Mouse (Mus musculus) hindbrain, embryonic 11.5 days (tissue): Measurements from ENCODE around the gene S100a7a. TPM values are rescaled to one million over a fixed set of nuclear protein-coding genes. Genes with fewer than 3 reads are reported as not detected.

ENCODE experiments used
- ATAC-seq: fragments of 200-750 bp; cut with Nextera tagmentation; 2 replicates; pipeline ENCODE4 v1.8.0; 2017; ENCODE audit warnings: mild to moderate bottlenecking, moderate TSS enrichment, moderate library complexity; ENCODE audit not compliant: low FRiP score
- DNase-seq: peaks from one replicate; pipeline ENCODE4 v3.0.0-alpha.2; 2015; ENCODE audit warnings: low spot score
- H3K27ac ChIP-seq: fragments of 300-500 bp; sonication (generic); 2 replicates; pipeline ENCODE4 v1.5.1; 2014; ENCODE audit warnings: mild to moderate bottlenecking, low read depth, low read length
- H3K27me3 ChIP-seq: fragments of 300-500 bp; sonication (generic); 2 replicates; pipeline ENCODE4 v1.6.1; 2014; ENCODE audit warnings: mild to moderate bottlenecking, low read length, moderate library complexity, mixed read lengths; ENCODE audit not compliant: control insufficient read depth, insufficient read depth
- H3K36me3 ChIP-seq: fragments of 300-500 bp; sonication (generic); 2 replicates; pipeline ENCODE4 v1.6.1; 2014; ENCODE audit warnings: mild to moderate bottlenecking, low read length, moderate library complexity, mixed read lengths; ENCODE audit not compliant: control insufficient read depth, insufficient read depth
- H3K4me1 ChIP-seq: fragments of 300-500 bp; sonication (generic); replicated peaks from 2 replicates; pipeline ENCODE4 v1.6.1; 2014; ENCODE audit warnings: low read length, mixed read lengths; ENCODE audit not compliant: control insufficient read depth, insufficient read depth
- H3K4me2 ChIP-seq: fragments of 300-500 bp; sonication (generic); replicated peaks from 2 replicates; pipeline ENCODE4 v1.6.1; 2014; ENCODE audit warnings: mild to moderate bottlenecking, low read depth, low read length
- H3K4me3 ChIP-seq: fragments of 300-500 bp; sonication (generic); 2 replicates; pipeline ENCODE4 v1.5.1; 2014; ENCODE audit warnings: low read depth, low read length
- H3K9ac ChIP-seq: fragments of 300-500 bp; sonication (generic); 2 replicates; pipeline ENCODE4 v1.6.1; 2014; ENCODE audit warnings: low read depth, low read length
- H3K9me3 ChIP-seq: fragments of 300-500 bp; sonication (generic); 2 replicates; pipeline ENCODE4 v1.6.1; 2016; ENCODE audit warnings: low read length; ENCODE audit not compliant: control insufficient read depth
- WGBS: fragments of 180-500 bp; shearing (Covaris S2); extraction: QIAGEN DNeasy Blood & Tissue Kit; methylation state at CpG from one replicate; pipeline ENCODE4 v1.1.7; 2014; 5-methylcytosine and 5-hydroxymethylcytosine counted together
- polyA plus RNA-seq: library from polyadenylated mRNA; unstranded; fragments of >200 nt; fragmentation: Nextera tagmentation; extraction: Ambion mirVana; gene quantifications from 2 replicates; pipeline ENCODE4 v1.2.1, GENCODE M21; 2014

S100a7a gene
- polyA plus RNA-seq, 1 experiment from 2014 or later: not detected

DNA sequence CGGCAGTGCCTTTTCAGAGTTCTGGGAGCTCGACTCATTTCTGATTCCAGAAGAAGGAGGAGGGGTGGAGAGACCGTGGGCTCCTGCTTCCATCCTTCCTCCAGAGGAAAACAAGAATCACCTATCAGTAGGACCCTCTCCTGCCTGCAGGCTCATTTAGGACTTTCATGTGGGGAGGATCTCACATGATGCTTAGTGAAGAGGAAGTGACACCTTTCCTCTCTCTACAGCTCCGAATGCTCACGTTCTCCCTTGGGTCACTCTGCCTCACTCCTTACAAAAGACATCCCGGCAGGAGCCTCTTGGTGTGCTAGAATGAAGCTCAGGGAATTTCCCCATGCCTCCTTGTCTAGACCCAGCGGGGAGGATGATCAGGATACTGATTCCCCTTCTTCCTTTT lies 32.3 kb upstream of the S100a7a start:
- ATAC-seq (no peak), DNase-seq (no peak)
- Histone ChIP-seq H3K4me3 (no peak overlapping the region), H3K36me3 (no peaks in the 10 kb centered on the region), H3K4me2 (no peak overlapping the region), H3K9ac (no peak overlapping the region), H3K4me1 (no peaks in the 10 kb centered on the region), H3K27me3 (no peaks in the 10 kb centered on the region), H3K27ac (no peak overlapping the region), H3K9me3 (no peaks in the 10 kb centered on the region)
- WGBS: 57% methylated on average over 7 of the region's 7 CpGs

DNA sequence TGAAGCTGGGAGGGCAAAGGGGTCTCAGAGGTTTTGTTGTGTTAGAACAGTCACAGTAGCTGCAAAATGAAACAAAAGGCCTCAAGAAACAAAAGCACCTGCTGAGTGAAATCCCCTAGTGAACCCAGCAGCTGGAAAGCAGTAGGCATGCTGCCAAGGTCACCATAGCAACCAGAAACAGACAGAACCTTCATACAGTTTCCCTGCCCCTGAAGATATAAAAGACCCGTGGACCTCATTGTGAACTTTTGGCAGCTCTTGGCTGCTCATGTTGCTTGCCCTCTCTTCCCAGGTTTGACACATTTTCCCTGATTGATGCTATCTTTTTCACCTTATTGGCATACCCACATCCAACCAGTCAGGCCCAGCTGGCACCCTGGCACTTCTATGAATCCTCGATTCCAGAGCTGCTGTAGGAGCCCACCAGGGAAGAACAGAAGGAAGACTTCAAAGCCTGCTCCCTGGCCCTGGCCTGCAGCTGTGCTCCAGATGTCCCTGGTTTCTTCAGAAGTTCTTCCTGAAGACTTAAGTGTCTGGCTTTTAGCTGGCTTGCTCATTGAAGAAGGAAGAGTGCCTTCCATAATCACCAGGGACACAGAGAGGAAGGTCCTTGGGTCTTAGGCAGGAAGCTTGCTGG lies 30.3 kb upstream of the S100a7a start:
- H3K36me3 ChIP-seq: no peaks in the 10 kb centered on the region
- no peak overlapping the region for H3K9ac ChIP-seq
- H3K27me3 ChIP-seq: no peaks in the 10 kb centered on the region
- peak; percentile 56; the same call in 1 of the 2 replicates for ATAC-seq
- 6% methylated on average over 2 of the region's 2 CpGs for WGBS
- H3K27ac ChIP-seq: no peak overlapping the region
- H3K4me3 ChIP-seq: no peak overlapping the region
- H3K9me3 ChIP-seq: no peaks in the 10 kb centered on the region
- no peak overlapping the region for H3K4me2 ChIP-seq
- no peaks in the 10 kb centered on the region for H3K4me1 ChIP-seq
- DNase-seq: peak; percentile 48

DNA sequence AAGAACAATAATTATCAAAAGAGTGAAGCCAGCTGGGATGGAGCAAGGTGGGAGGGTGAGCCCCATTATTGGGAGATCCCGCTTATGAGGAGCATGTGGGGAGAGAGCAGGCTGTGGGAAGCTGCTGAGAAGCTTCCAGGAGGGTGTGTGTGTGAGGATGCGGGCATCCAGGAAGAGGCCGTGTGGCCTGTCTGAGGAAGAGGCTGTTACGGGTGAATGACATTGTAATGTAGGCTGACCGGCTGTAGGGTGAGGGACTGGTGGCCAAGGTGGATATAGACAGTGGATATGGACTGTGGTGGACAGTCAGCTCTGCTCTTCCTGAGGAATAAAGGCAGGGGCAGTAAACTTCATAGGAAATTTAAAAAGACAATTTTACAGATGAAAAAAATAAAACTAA lies 28.3 kb upstream of the S100a7a start:
- H3K4me2 ChIP-seq: no peak overlapping the region
- no peaks in the 10 kb centered on the region for H3K36me3 ChIP-seq
- DNase-seq (no peak), ATAC-seq (no peak)
- H3K9ac ChIP-seq: no peak overlapping the region
- no peak overlapping the region for H3K4me3 ChIP-seq
- WGBS: 76% methylated on average over 5 of the region's 5 CpGs
- H3K4me1 ChIP-seq: no peaks in the 10 kb centered on the region
- H3K27ac ChIP-seq: no peak overlapping the region
- no peaks in the 10 kb centered on the region for H3K9me3 ChIP-seq
- no peaks in the 10 kb centered on the region for H3K27me3 ChIP-seq

DNA sequence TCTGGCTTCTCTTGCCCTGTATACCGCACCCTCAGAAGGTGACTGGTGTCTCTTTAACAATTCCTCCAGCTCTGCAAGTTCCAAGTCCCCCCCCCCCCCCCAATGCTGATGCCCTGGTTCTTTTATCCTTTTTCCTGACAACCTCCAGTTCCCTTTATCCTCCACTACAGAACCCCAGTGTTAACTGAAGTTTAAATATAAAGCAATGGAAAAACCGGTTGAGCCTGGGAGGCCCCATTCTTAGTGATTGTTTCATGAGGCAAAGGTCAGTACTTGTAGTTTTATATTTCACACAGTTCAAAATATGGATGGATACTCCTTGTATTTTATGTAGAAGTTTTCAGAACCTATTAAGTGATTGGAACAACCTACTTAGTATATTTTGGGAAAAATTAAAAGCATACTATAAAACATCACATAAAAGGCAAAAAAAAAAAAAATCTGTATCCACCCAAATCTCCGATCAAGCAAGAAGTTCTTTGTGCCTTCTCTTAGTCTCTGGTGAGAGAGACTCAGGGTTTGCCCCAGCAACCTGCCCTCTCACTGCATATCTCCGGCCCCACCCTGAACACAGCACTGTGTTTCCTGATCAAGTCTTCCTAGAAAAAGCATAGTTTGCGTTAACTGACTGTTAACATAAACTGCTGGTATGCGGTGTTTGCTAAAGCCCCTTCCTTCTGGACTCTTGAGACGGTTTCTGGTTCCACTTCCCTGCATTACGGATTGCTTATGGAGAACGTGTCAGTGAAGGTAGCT lies 27.4 kb upstream of the S100a7a start:
- Histone ChIP-seq H3K9me3 (no peaks in the 10 kb centered on the region), H3K4me3 (no peak overlapping the region), H3K4me1 (no peaks in the 10 kb centered on the region), H3K27me3 (no peaks in the 10 kb centered on the region), H3K27ac (no peak overlapping the region), H3K36me3 (no peaks in the 10 kb centered on the region), H3K9ac (no peak overlapping the region), H3K4me2 (no peak overlapping the region)
- ATAC-seq: no peak
- 81% methylated on average over 9 of the region's 9 CpGs for WGBS
- DNase-seq: no peak

DNA sequence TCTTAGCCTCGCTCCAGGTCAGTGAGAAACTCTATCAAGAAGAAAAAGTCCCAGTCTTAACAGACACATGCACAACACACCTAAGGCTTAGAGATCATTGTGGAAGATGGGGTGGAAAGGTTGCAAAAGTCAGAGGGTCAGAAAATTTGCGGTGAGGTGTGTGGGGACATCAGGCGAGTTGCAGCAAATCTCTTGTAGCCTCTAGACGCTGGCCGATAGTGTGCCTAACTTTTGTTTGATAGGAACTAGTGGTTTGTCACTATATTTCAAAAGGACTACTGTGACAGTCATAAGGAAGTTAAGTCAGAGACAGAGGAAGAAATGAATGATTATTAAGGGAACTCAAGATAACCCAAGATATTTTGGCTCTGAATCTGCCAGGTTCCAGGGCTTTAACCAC lies 26.5 kb upstream of the S100a7a start:
- H3K9ac ChIP-seq: no peak overlapping the region
- no peaks in the 10 kb centered on the region for H3K36me3 ChIP-seq
- no peaks in the 10 kb centered on the region for H3K9me3 ChIP-seq
- no peak overlapping the region for H3K27ac ChIP-seq
- ATAC-seq (no peak), DNase-seq (no peak)
- H3K4me2 ChIP-seq: no peak overlapping the region
- H3K4me1 ChIP-seq: no peaks in the 10 kb centered on the region
- H3K27me3 ChIP-seq: no peaks in the 10 kb centered on the region
- whole genome bisulfite sequencing: 91% methylated on average over 5 of the region's 5 CpGs
- H3K4me3 ChIP-seq: no peak overlapping the region

DNA sequence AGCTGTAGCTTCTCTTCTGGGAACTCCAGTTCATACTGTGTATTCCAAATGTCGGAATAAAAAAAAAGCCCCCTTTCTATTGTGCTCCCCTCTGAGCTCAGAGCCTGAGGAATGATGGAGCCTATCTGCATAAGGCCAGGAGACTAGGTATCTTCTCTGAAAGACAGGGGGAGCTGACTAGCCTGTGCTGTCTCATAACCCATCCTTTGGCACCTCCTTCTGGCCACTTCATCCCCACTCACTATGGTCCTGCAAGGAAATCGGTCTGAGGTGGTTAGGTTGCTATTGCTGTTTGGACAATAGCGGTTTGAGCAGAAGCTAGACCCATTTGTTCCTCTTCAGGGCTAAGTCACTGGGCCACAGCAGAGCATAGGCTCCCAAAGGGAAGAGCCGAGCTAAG lies 26.0 kb upstream of the S100a7a start:
- Histone ChIP-seq H3K4me3 (no peak overlapping the region), H3K9ac (no peak overlapping the region), H3K36me3 (no peaks in the 10 kb centered on the region), H3K27me3 (no peaks in the 10 kb centered on the region), H3K9me3 (no peaks in the 10 kb centered on the region), H3K4me1 (no peaks in the 10 kb centered on the region), H3K27ac (no peak overlapping the region), H3K4me2 (no peak overlapping the region)
- ATAC-seq (no peak), DNase-seq (no peak)
- WGBS: 68% methylated on average over 4 of the region's 4 CpGs

DNA sequence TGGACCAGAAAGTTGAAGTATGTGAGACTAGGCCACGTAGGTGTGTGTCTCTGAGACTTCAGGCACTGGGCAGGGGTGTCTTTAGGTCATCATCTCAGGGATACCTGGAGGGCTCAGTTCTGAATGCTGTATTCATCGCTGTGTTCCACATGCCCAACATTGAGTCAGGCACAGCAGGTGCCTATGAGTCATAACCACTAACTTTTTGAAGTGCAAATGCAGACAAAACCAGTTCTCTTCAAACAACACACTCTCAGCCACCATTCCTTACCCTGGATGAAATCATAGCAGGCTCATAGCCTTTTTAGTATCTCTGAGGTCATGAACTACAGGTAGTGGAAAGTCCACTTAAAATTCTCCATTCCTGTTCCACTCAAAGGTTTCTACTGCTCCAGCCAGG lies 24.5 kb upstream of the S100a7a start:
- H3K36me3 ChIP-seq: no peaks in the 10 kb centered on the region
- WGBS: 85% methylated on average over 2 of the region's 2 CpGs
- no peaks in the 10 kb centered on the region for H3K4me1 ChIP-seq
- ATAC-seq (no peak), DNase-seq (no peak)
- H3K4me2 ChIP-seq: no peak overlapping the region
- no peak overlapping the region for H3K27ac ChIP-seq
- H3K4me3 ChIP-seq: no peak overlapping the region
- no peak overlapping the region for H3K9ac ChIP-seq
- H3K9me3 ChIP-seq: no peaks in the 10 kb centered on the region
- H3K27me3 ChIP-seq: no peaks in the 10 kb centered on the region

DNA sequence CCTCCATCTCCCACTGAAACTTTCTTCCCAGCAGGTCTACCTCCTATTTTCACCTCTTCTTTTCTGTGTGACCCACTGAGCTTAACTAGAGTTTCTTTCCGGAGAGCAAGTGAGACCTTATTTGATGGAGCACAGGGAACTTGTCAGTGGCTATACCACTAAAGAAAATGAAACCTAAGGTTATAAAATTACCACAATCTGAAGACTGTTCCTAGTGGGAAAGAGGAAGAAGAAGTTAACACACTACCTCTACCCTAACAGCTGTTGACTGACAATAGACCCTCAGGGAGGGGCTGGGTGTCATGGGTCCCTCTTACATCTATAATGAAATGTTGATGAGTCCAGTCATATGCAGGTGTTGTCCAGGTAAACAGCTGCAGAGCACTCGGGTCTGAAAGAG lies 21.8 kb upstream of the S100a7a start:
- no peak overlapping the region for H3K4me3 ChIP-seq
- H3K4me1 ChIP-seq: no peaks in the 10 kb centered on the region
- no peak overlapping the region for H3K27ac ChIP-seq
- no peak overlapping the region for H3K9ac ChIP-seq
- no peaks in the 10 kb centered on the region for H3K9me3 ChIP-seq
- no peak overlapping the region for H3K4me2 ChIP-seq
- ATAC-seq (no peak), DNase-seq (no peak)
- H3K27me3 ChIP-seq: no peaks in the 10 kb centered on the region
- 82% methylated on average over 2 of the region's 2 CpGs for WGBS
- no peaks in the 10 kb centered on the region for H3K36me3 ChIP-seq
